Mouse (Mus musculus) erythroblast, embryonic 14.5 days (primary cell): ENCODE results near the gene Mbnl2.

Experiments
- GATA1 ChIP-seq: IDR thresholded peaks from 2 replicates; pipeline ENCODE4 v1.6.1; 2012; ENCODE audit warnings: low read length, inconsistent platforms, mixed read lengths
- TAL1 ChIP-seq: IDR thresholded peaks from 3 replicates; pipeline ENCODE4 v1.6.1; 2012; ENCODE audit warnings: low read length, inconsistent platforms, mixed read lengths

DNA sequence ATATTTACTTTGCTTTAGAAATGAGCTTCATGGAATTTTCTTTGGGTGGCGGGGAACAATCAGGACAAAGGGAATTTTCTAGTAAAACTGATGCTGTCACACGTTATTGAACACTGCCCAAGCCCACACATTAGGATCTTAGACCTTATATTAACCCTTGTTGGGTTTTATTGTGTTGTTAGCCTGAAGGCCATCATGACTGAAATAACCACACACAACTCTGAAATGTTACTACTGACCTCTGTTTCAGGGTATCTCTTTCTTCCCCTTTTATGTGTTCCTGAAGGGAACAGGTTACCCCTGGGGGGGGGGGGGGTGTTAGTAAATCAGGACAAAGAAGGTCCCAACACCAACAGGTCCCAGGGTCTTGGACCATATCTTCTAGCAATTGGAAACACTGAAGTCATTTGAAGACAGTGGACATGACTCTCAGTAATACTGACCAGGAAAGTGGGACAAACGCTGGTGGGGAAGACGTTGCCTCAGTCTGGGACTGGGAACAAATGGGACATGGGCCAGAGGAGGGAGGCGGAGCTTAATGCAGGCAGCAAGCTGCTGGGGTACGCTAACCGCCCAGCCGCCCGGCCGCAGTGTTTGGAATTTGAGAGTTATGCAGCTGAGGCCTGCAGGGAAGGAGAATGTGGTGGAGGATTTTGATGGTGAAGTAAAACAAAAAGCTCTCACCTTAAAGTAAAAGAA is 80.4 kb downstream of the Mbnl2 start:
- TF ChIP-seq GATA1 (no peak), TAL1 (no peak)
